Mouse (Mus musculus) C2C12 (cell line): ENCODE measurements around the gene Alox12e. TPM values are rescaled to one million over a fixed set of nuclear protein-coding genes. Genes with fewer than 3 reads are reported as not detected.
A peak's percentile ranks its signal among the peaks of the same experiment; 100 is the strongest.

Experiments
- H3K27me3 ChIP-seq: one replicate; pipeline ENCODE4 v1.6.1; 2011; ENCODE audit not compliant: control insufficient read depth, insufficient read depth, insufficient read length
- H3K36me3 ChIP-seq: one replicate; pipeline ENCODE4 v1.6.1; 2011; ENCODE audit not compliant: control insufficient read depth, insufficient read depth
- H3K4me3 ChIP-seq: one replicate; pipeline ENCODE4 v1.5.1; 2011; ENCODE audit warnings: mild to moderate bottlenecking, control low read depth; ENCODE audit not compliant: poor library complexity, insufficient read depth, severe bottlenecking
- H3K79me2 ChIP-seq: one replicate; pipeline ENCODE4 v1.6.1; 2011; ENCODE audit not compliant: control insufficient read depth, insufficient read depth
- H3K79me3 ChIP-seq: one replicate; pipeline ENCODE4 v1.6.1; 2011; ENCODE audit warnings: low read depth, control low read depth
- H3ac ChIP-seq: one replicate; pipeline ENCODE3; 2011; ENCODE audit warnings: low read depth; ENCODE audit not compliant: control insufficient read depth, insufficient read length
- CEBPB ChIP-seq: IDR thresholded peaks from one replicate; pipeline ENCODE4 v1.6.1; 2011; ENCODE audit warnings: low read depth, mild to moderate bottlenecking, control low read depth, moderate library complexity
- CTCF ChIP-seq: IDR thresholded peaks from one replicate; pipeline ENCODE4 v1.5.1; 2011; ENCODE audit not compliant: control insufficient read depth, insufficient read depth, insufficient read length
- FOSL1 ChIP-seq: IDR thresholded peaks from one replicate; pipeline ENCODE4 v1.8.0; 2011; ENCODE audit warnings: mild to moderate bottlenecking, low read length; ENCODE audit not compliant: poor library complexity, insufficient read depth, severe bottlenecking
- MAX ChIP-seq: IDR thresholded peaks from one replicate; pipeline ENCODE4 v1.6.1; 2011; ENCODE audit warnings: mild to moderate bottlenecking, control low read depth
- MYOD1 ChIP-seq: IDR thresholded peaks from one replicate; pipeline ENCODE4 v1.6.1; 2011; ENCODE audit warnings: low read depth; ENCODE audit not compliant: control insufficient read depth, insufficient read length
- MYOG ChIP-seq: IDR thresholded peaks from one replicate; pipeline ENCODE4 v1.6.1; 2011; ENCODE audit not compliant: control insufficient read depth, insufficient read length; ENCODE audit errors: extremely low read depth
- USF1 ChIP-seq: IDR thresholded peaks from one replicate; pipeline ENCODE4 v1.6.1; 2011; ENCODE audit warnings: low read depth, mild to moderate bottlenecking, control low read depth, moderate library complexity
- polyA plus RNA-seq: library from polyadenylated mRNA; unstranded; fragments of >200 nt; fragmentation: generic; extraction: Trizol; gene quantifications from one replicate; pipeline ENCODE4 v1.2.1, GENCODE M21; 2012; ENCODE audit warnings: missing spikeins

Alox12e gene
- polyA plus RNA-seq, 1 experiment, result 0.04 TPM

DNA sequence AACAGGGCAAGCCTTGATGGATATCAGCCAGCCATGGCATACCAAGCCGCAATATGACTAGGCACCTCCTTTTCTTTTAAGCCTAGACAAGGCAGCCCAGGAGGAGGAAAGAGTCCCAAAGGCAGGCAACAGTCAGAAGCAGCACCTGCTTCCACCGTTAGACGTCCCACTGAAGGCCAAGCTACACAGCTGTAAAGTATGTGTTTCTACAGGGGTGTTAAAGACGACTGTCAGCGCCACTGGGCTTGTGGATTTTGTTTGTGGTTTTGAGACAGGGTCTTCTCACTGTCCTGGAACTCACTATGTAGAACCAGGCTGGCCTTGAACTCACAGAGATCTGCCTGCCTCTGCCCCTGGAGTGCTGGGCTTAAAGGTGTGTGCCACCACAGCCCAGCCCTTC, 36.7 kb downstream of the Alox12e start:
- H3K36me3 ChIP-seq, result no peaks in the 10 kb centered on the region
- H3ac ChIP-seq, result no peak overlapping the region
- no peak overlapping the region for H3K4me3 ChIP-seq
- H3K79me2 ChIP-seq, result no peaks in the 10 kb centered on the region
- TF ChIP-seq FOSL1, result no peak
- TF ChIP-seq MYOG, result no peak
- TF ChIP-seq MAX, result no peak
- TF ChIP-seq USF1, result no peak
- no peak for TF ChIP-seq CTCF
- peak; percentile 25 for TF ChIP-seq MYOD1
- H3K79me3 ChIP-seq, result no peaks in the 10 kb centered on the region
- H3K27me3 ChIP-seq, result no peaks in the 10 kb centered on the region

- Histone ChIP-seq H3K79me2 (no peaks in the 10 kb centered on the region), H3ac (no peak overlapping the region), H3K27me3 (no peaks in the 10 kb centered on the region), H3K4me3 (no peak overlapping the region), H3K79me3 (no peaks in the 10 kb centered on the region), H3K36me3 (no peaks in the 10 kb centered on the region)
- TF ChIP-seq USF1 (no peak), MYOD1 (peak; percentile 98), MYOG (no peak), FOSL1 (peak; percentile 61), MAX (no peak), CEBPB (peak; percentile 83), CTCF (no peak)
Measured at GRCm38 (mm10) chr11:70284757-70285156, 37.7 kb downstream of the Alox12e start.

DNA sequence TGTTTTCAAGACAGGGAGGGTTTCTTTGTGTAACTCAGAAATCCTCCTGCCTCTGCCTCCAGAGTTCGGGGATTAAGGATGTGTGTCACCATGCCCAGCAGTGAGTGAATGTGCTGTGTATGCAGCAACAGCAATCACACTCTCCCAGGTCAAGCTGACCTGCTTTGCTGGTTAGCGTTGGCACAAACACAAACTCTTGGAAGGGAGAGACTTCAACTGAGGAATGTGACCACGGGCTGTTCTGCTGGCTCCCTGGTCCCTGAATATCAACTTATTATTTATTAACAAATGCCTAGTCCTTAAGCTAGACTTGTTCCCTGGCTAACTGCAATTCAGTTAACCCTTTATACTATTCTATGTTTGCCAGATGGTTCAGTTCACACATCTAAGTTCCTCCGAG, 38.8 kb downstream of the Alox12e start:
- no peak overlapping the region for H3ac ChIP-seq
- no peaks in the 10 kb centered on the region for H3K27me3 ChIP-seq
- H3K36me3 ChIP-seq, result no peaks in the 10 kb centered on the region
- TF ChIP-seq MYOD1, result no peak
- TF ChIP-seq CTCF, result no peak
- TF ChIP-seq MYOG, result no peak
- TF ChIP-seq FOSL1, result no peak
- TF ChIP-seq USF1, result no peak
- TF ChIP-seq CEBPB, result no peak
- no peak for TF ChIP-seq MAX
- no peaks in the 10 kb centered on the region for H3K79me2 ChIP-seq
- H3K4me3 ChIP-seq, result no peak overlapping the region
- no peaks in the 10 kb centered on the region for H3K79me3 ChIP-seq

- no peaks in the 10 kb centered on the region for H3K36me3 ChIP-seq
- no peaks in the 10 kb centered on the region for H3K27me3 ChIP-seq
- no peak overlapping the region for H3ac ChIP-seq
- no peaks in the 10 kb centered on the region for H3K79me2 ChIP-seq
- TF ChIP-seq MYOG (no peak), USF1 (no peak), FOSL1 (no peak), CEBPB (no peak), MAX (no peak), MYOD1 (no peak), CTCF (no peak)
- no peaks in the 10 kb centered on the region for H3K79me3 ChIP-seq
- no peak overlapping the region for H3K4me3 ChIP-seq
Measured at GRCm38 (mm10) chr11:70280441-70280840, 42.0 kb downstream of the Alox12e start.

DNA sequence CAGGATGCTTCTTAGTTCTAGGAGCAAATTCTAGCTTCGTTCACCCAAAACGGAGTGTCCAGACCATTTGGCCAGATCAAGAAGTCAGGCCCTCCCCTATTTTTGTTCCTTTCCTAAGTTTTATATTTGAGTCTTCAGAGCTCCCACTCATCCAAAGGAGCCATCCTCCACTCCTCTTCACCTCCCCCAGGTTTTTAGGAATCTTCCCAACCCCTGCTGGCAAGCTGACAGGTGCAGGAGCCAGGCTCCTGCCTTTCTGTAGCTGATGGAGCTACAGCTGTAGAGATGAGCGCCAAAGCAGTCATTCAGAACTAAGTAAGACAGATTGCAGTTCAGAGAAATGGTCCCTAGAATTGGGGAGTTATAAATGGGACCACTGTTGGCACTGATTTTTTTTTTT, 43.5 kb downstream of the Alox12e start:
- Histone ChIP-seq H3K27me3 (no peaks in the 10 kb centered on the region), H3K36me3 (no peaks in the 10 kb centered on the region), H3K4me3 (no peak overlapping the region), H3ac (no peak overlapping the region), H3K79me3 (no peaks in the 10 kb centered on the region), H3K79me2 (no peaks in the 10 kb centered on the region)
- TF ChIP-seq USF1 (no peak), MYOG (no peak), MYOD1 (no peak), MAX (no peak), CTCF (no peak)

DNA sequence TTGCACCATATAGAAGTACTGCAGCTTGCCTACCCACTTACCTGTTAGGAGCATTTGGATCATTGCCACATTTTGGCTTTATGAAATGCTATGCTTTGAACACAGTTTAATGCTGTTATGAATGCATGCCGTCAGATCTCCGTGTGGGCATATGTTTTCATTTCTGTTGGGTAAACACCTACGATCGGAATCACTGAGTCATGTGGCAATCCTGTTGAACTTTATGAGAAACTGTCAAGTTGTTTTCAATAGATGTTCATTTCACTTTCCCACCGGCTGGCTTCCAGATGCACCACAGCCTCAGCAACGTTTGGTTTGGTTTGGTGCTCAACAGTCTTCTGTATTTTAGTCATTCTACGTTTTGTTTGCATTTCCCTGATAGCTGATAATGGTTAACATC, 50.8 kb downstream of the Alox12e start:
- Histone ChIP-seq H3K4me3 (no peak overlapping the region), H3ac (no peak overlapping the region), H3K27me3 (no peaks in the 10 kb centered on the region), H3K79me3 (no peaks in the 10 kb centered on the region), H3K79me2 (no peaks in the 10 kb centered on the region), H3K36me3 (no peaks in the 10 kb centered on the region)
- TF ChIP-seq CEBPB (no peak), MYOD1 (no peak), FOSL1 (no peak), MYOG (no peak), USF1 (no peak), CTCF (no peak), MAX (no peak)
